Mouse (Mus musculus) urinary bladder, postnatal 10 days (tissue): Measurements from ENCODE around the gene Clec12b.

Experiments
- DNase-seq: peaks from one replicate; pipeline ENCODE4 v3.0.0; 2022; ENCODE audit warnings: low spot score

Gene Clec12b

GRCm38 (mm10) chr6:129385774-129386173, at the start of gene Clec12b:
Gene Clec12b, minus strand, starts transcription at chr6:129385874.
- no peak for DNase-seq

DNA sequence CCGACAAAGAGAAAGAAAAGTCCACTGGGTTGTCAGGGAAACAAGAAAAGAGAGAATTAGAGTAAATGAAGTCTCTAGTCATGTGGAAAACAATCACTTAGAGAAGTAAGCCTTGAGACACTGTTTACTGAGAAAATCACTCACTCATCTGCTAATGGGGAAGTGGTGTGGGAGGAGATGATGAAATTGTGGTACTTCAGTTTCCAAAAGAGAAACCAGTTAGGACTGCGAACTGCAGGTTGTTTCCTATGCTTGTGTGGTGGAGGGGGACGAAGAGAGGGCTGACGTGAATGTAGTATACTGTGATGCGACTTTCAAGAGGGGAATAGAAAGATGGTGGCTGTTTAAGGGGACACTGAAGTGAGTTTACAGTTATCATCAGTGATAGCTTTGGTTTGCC, 48.6 kb upstream of the Clec12b start:
- DNase-seq = no peak

DNA sequence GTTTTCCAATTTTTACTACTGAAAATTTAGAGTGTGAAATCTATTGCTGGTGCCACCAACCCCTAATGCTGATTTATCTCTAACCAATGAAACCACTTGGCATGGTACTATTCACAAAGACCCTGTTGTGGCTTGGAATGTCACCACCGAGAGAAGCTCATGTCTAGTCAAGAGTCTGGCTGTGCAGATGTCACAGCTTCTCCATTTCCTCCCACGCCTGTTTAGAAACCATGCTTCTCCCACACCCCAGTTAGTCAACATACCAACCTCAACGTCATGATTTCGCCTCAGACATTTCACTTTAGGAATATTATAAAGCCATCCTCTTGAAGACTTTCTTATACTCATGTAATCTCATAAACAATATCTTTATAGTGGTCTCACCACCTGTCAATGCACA, 41.6 kb upstream of the Clec12b start:
- DNase-seq = no peak

GRCm38 (mm10) chr6:129425812-129426211, 40.1 kb upstream of the Clec12b start:
- DNase-seq = no peak

DNA sequence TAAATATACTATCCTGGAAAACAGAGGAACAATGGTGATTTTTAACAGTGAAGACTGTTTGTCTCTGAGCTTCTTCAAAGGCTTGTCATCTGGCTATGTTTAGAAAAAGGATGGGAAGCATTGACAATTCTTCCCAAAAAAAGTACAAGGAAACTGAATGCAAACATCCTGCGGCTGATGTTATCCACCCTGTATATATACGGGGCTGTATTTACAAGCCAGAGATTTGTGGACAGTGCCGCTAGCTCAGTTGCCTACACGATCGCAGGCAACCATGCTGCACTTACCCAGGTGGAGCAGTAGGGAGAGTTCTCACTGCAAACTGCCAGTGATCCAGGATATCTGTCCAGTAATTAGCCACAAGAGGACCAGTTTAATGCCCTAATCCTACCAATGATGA, 39.5 kb upstream of the Clec12b start:
- no peak for DNase-seq

DNA sequence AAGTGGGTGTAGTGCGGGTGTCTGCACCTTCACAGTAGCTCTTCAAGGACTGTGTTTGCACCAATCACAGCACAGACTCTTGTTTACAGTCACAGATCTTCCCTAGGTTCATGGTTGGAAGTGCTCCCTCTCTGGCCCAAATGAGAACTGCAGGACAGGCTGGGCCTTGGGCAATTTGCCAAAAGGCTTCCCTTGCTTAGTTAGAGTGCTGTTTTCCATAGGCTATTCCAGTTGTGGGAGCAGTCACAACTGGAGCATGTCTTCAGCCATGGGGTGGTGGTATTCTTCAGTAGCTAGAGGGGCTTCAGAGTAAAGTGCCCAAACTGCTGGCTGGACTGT, 38.0 kb upstream of the Clec12b start:
- DNase-seq = peak; percentile 13

GRCm38 (mm10) chr6:129423040-129423733, 37.5 kb upstream of the Clec12b start:
- no peak for DNase-seq

- DNase-seq = no peak
Measured at GRCm38 (mm10) chr6:129422311-129422710, 36.6 kb upstream of the Clec12b start.

- no peak for DNase-seq
Measured at GRCm38 (mm10) chr6:129414177-129414576, 28.5 kb upstream of the Clec12b start.

GRCm38 (mm10) chr6:129408562-129408961, 22.9 kb upstream of the Clec12b start, which contains the start of gene Clec9a:
Gene Clec9a, plus strand, starts transcription at chr6:129408862.
- DNase-seq = no peak

- no peak for DNase-seq
Measured at GRCm38 (mm10) chr6:129407324-129407723, 21.6 kb upstream of the Clec12b start.

DNA sequence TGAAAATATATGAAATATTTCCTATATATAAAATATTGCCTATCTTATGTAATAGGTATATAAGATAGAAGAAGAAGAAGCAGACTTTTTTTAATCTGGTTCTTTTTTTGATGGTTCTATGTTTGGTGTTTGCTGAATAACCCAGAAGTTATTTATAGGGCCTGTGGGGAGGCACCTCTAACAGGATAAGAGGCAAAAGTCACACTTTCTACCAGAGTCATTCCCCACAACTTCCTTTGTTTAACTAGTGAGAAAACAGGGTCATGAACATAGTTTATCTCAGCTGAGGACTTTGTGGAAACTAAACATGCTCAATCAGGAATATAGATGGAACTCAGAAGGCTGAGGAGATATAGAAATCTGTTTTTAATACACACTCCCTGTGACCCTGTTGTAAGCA, 20.3 kb upstream of the Clec12b start:
- DNase-seq = no peak

DNA sequence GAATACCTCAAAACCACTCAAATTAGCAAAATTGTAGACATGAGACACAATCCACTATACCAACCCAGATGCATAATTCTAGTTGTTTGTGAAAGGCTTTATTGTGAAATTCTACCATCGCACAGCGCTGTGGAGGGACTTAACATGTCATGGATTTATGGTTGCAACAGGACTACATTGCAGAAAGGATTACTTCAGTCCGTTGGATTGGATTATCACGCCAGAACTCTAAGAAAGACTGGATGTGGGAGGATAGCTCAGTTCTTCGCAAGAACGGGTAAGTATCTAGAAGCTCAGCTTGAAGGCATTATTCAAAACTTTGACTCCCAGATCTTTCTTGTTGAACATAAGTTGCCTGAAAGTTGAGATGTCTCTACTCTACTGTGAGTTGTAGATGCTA, 17.7 kb upstream of the Clec12b start:
- no peak for DNase-seq

GRCm38 (mm10) chr6:129402404-129402803, 16.7 kb upstream of the Clec12b start:
- no peak for DNase-seq

GRCm38 (mm10) chr6:129399945-129400344, 14.3 kb upstream of the Clec12b start:
- no peak for DNase-seq

DNA sequence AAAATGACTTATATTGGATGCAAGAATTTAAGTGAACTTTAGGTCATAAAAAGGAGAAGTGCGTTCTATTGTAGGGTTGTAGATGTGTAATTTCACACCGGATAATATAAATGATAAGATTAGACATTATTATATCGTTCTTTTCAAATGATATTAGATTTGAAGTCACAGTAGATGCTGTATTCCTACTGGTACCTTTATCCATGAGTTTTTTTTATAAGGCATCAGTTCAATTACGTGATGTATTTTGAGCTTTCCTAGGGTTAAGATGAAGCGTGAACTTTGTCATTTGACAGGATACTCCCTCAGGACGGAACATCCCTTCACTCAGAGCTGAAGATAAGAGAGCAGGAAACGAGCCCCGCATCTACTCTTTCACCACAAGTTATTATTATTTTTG, 11.3 kb upstream of the Clec12b start, which contains the start of gene Clec1b:
TSS of gene Clec1b (plus strand) at position 301 of the 400 bp plus-strand sequence.
- no peak for DNase-seq

DNA sequence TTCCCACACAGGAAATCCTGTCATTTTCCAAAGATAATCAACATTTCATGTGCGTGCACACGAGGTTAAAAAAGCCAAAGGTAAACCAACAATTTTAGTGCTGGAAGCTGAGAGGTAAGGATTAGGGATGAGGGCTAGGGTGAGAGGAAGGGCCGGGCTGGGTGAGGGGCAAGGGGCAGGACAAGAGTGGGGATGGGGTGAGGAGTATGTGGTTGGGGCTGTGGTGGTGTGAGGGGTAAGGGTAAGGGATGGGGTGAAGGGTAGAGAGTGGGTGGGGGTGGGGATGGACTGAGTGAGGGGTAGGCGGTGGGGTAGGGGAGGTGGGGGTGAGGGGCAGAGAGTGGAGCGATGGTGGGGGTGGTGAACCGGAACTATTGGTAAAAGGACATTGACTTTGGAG, 8.1 kb upstream of the Clec12b start:
- no peak for DNase-seq

DNA sequence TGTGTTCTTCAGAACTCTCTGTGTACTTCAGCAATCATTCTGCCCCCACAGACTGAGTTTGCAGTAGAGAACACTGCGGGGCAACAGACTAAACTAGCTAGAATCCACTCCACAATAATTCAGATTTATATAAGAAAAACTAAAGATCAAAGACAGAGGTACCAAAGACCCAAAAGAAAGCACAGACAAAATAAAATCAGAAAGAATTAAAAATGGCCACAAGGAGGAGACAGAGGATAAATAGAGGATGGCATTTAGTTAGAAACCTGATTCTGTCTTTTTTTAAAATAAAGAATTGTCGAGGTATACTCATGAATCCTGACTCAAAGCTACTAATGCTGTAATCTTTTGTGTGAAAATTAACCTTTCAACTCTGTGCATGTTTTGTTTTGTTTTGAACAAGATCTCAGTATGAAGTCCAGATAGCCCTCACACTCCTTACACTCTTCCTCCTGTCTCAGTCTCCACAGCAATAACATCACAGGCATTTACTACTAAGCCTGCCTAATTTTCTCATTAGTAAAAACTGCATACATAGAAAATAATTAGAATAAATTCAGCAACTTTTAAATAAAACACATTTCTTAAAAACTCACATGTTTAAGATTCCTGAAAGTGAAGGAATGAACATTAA, 7.5 kb upstream of the Clec12b start:
- DNase-seq = no peak

DNA sequence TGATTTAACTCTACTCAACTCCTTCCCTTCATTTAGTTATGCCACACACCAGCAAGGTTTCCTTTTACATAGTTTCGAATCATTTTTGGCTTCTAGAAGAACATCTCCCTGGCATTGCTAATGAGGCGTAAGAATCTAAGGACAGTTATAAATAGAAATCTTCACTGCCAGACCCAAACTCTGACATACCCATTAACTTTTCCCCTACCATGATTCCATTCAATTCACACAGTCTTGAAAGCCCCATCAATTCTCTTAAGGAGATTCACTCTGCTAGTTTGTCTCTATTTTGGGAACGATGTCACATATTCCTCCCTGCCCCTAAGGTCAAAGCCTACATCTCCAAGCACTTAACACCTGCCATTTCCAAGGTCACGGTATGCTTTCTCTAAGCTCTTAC, 674 bp downstream of the Clec12b start:
- DNase-seq = no peak

DNA sequence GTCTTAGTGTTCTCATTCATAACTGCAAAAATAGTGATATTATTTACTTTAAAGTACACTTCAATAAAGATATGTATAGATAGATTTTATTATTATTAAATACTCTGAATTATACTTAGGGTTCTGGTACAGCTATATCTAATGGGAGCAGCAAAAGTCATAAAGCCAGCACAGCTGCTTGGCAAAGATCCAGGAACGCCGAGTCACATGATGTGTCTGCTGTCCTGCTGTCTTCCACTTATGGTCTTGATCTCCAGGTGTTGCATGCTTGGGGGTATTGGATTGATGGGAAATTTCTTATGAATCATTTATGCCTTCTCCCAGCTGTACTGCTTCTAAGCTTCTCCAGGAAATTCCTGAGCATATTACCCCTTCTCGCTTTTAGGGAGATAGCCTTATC, 2.2 kb downstream of the Clec12b start:
- no peak for DNase-seq

DNA sequence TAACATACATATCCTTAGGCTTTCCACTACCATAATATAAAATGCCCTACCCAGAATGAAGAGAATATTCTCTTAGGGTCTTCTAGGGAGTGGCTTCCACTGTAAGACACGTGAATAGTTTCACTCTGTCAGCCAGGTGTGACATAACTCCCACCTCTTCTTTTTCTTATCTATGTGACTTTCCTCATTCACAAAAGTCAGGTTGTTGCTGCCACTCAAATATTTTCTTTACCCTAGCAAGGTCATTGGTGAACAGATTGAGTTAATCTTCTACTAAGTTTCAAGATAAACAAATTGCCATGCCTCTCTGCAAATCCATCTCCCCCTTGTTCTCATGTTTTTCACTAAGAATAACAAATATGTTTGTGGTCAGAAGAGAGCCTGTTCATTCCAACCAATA, 3.9 kb downstream of the Clec12b start:
- no peak for DNase-seq

- DNase-seq = no peak
Measured at GRCm38 (mm10) chr6:129380454-129380853, 5.2 kb downstream of the Clec12b start.

DNA sequence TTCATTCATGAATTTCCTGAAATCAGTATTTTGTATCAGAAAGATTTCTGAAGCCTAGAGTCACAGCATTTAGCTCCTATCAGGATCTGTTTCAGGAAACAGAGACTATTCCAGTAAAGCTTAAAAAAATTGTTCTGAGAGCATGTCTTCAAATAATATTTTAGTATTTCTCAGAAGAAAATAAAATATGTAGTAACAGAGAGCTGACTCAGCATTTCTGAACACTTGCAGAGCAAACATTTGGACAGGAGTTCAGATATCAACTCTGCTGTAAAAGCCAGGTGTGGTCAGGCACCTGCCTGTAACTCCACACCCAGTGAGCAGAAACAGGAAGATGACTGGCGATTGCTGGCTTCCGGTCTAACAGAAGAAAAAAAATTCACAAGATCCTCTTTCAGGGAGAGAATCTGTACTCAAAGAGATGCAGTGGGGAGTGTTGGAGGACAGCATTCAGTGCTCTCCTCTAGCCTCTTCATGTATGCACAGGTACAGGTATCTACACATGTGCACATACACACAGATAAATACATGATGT, 10.7 kb downstream of the Clec12b start:
- no peak for DNase-seq
